ENCODE assay signal across 8 mouse cellular contexts in genomic region chr1:158356051-158356461, GRCm38 (mm10). TPM values are rescaled to one million over a fixed set of nuclear protein-coding genes. Genes with fewer than 3 reads are reported as not detected.
A peak's percentile ranks its signal among the peaks of the same experiment; 100 is the strongest.
DNase-seq lines count a peak whose midpoint lies in the region; ATAC-seq lines count a peak whose summit lies in the region.

Brinp2 (minus strand) TSS chr1:158356326.

- WGBS in embryonic facial prominence, embryonic 13.5 days: under 1% methylated on average over 30 of the region's 30 CpGs

- peak; percentile 90 for ATAC-seq in embryonic facial prominence, embryonic 13.5 days (ENCODE audit: insufficient number of reproducible peaks, insufficient read depth, low FRiP score, low TSS enrichment, low read depth)

- H3K36me3 ChIP-seq in embryonic facial prominence, embryonic 13.5 days: no peaks in the 10 kb centered on the region

- no peaks in the 10 kb centered on the region for H3K9me3 ChIP-seq in embryonic facial prominence, embryonic 13.5 days

- no peak within 1 kb of the TSS for H3K27ac ChIP-seq in embryonic facial prominence, embryonic 13.5 days

- intact Hi-C loops in left cerebral cortex, postnatal 25 days (cut with DNase I): loop anchor here (5.0 to 10.0 kb wide), 2 partner anchors 296 to 601 kb away; no protein-coding TSS in a partner anchor

- H3K27me3 ChIP-seq in embryonic facial prominence, embryonic 13.5 days: peaks cover 56% of the 10 kb centered on the region

- H3K4me2 ChIP-seq in embryonic facial prominence, embryonic 13.5 days: peak within 1 kb of the TSS; percentile 89

- peak within 1 kb of the TSS; percentile 60 for H3K4me3 ChIP-seq in embryonic facial prominence, embryonic 13.5 days

- H3K9ac ChIP-seq in embryonic facial prominence, embryonic 13.5 days: peak within 1 kb of the TSS; percentile 51; the same call in 1 of the 2 replicates

- H3K4me1 ChIP-seq in embryonic facial prominence, embryonic 13.5 days: peaks cover 18% of the 10 kb centered on the region

- DNase-seq in c-Kit-positive CD71-negative TER-119-negative erythroid progenitor cells, embryonic 14.5 days (ENCODE audit: low read depth): peak; percentile 14
- DNase-seq in heart, adult 8-10 months (ENCODE audit: low spot score): peak; percentile 53
- DNase-seq in kidney, adult 18-20 months: peak; percentile 74
- peak; percentile 95 to 98 for DNase-seq in left cerebral cortex, postnatal 25 days (ENCODE audit: low spot score in 2 of 2)
- DNase-seq in mesoderm, embryonic 11.5 days (ENCODE audit: low read depth, low spot score): peak; percentile 86
- DNase-seq in skeletal muscle tissue, adult 2 months (ENCODE audit: low read depth, low spot score): peak; percentile 19
- DNase-seq in spleen, postnatal 36 days (ENCODE audit: low spot score in 2 of 2): no peak

RNA-seq across cellular contexts. Expression of gene Brinp2, which starts in this region (rescaled TPM):
- 0.96 and 1.0 TPM in 2 replicates for polyA plus RNA-seq in embryonic facial prominence, embryonic 13.5 days (2015; fragmentation: Nextera tagmentation; extraction: Ambion mirVana)
- under 1 TPM; 0.11 to 0.22 (median 0.15) TPM for total RNA-seq in heart, adult 8-10 months (2022)
- total RNA-seq in left cerebral cortex, postnatal 25 days (2021): 100 to 1,000 TPM; 118 to 134 TPM

Comparison
In these comparisons a context has a peak if more than half of its experiments do, and no peak if none do; other contexts are left out.
1. RNA of gene Brinp2 (total RNA-seq): 118 to 134 TPM in left cerebral cortex, postnatal 25 days; 0.11 to 0.22 TPM in heart, adult 8-10 months; every median in the first group is over 10 times any median in the second.
2. Peak in DNase-seq in heart, adult 8-10 months; RNA of the gene not detected or under 1 TPM.
3. DNase-seq: peak in c-Kit-positive CD71-negative TER-119-negative erythroid progenitor cells, embryonic 14.5 days (single experiment), kidney, adult 18-20 months (single experiment), left cerebral cortex, postnatal 25 days (2 of 2), mesoderm, embryonic 11.5 days (single experiment) and skeletal muscle tissue, adult 2 months (single experiment); none in spleen, postnatal 36 days (0 of 2).